Mouse (Mus musculus) hindbrain, embryonic 14.5 days (tissue): ENCODE results near the gene Adgra1. TPM values are rescaled to one million over a fixed set of nuclear protein-coding genes. Genes with fewer than 3 reads are reported as not detected.

Experiments
- ATAC-seq: fragments of 200-750 bp; cut with Nextera tagmentation; 2 replicates; pipeline ENCODE4 v1.8.0; 2017; ENCODE audit warnings: moderate number of reproducible peaks, mild to moderate bottlenecking, moderate TSS enrichment, moderate library complexity; ENCODE audit not compliant: low FRiP score
- DNase-seq: peaks from one replicate; pipeline ENCODE4 v3.0.0-alpha.2; 2015; ENCODE audit warnings: low spot score
- H3K27ac ChIP-seq: fragments of 300-500 bp; sonication (generic); 2 replicates; pipeline ENCODE4 v1.5.1; 2014; ENCODE audit warnings: mild to moderate bottlenecking, moderate library complexity
- H3K27me3 ChIP-seq: fragments of 300-500 bp; sonication (generic); 2 replicates; pipeline ENCODE4 v1.6.1; 2014; ENCODE audit warnings: mild to moderate bottlenecking, low read length, mixed read lengths; ENCODE audit not compliant: control insufficient read depth, insufficient read depth
- H3K36me3 ChIP-seq: fragments of 300-500 bp; sonication (generic); replicated peaks from 2 replicates; pipeline ENCODE4 v1.6.1; 2014; ENCODE audit not compliant: control insufficient read depth, insufficient read depth
- H3K4me1 ChIP-seq: fragments of 300-500 bp; sonication (generic); replicated peaks from 2 replicates; pipeline ENCODE4 v1.6.1; 2014; ENCODE audit warnings: antibody characterized with exemption, low read length, mixed read lengths; ENCODE audit not compliant: control insufficient read depth, insufficient read depth
- H3K4me2 ChIP-seq: fragments of 300-500 bp; sonication (generic); replicated peaks from 2 replicates; pipeline ENCODE4 v1.6.1; 2014; ENCODE audit warnings: mild to moderate bottlenecking, moderate library complexity
- H3K4me3 ChIP-seq: fragments of 300-500 bp; sonication (generic); replicated peaks from 2 replicates; pipeline ENCODE4 v1.5.1; 2014; ENCODE audit warnings: mild to moderate bottlenecking, low read length
- H3K9ac ChIP-seq: fragments of 300-500 bp; sonication (generic); 2 replicates; pipeline ENCODE4 v1.6.1; 2014
- H3K9me3 ChIP-seq: fragments of 300-500 bp; sonication (generic); 2 replicates; pipeline ENCODE4 v1.6.1; 2016; ENCODE audit warnings: low read length; ENCODE audit not compliant: control insufficient read depth
- WGBS: fragments of 180-500 bp; shearing (Covaris S2); extraction: QIAGEN DNeasy Blood & Tissue Kit; methylation state at CpG from one replicate; pipeline ENCODE4 v1.1.7; 2014; 5-methylcytosine and 5-hydroxymethylcytosine counted together
- polyA plus RNA-seq: library from polyadenylated mRNA; unstranded; fragments of >200 nt; fragmentation: Nextera tagmentation; extraction: Ambion mirVana; gene quantifications from 2 replicates; pipeline ENCODE4 v1.2.1, GENCODE M21; 2014

Adgra1 gene
- polyA plus RNA-seq, 1 experiment from 2014 or later = 18.6 TPM

GRCm38 (mm10) chr7:139910204-139910835, 76.3 kb downstream of the Adgra1 start:
- H3K4me2 ChIP-seq = no peak overlapping the region
- no peaks in the 10 kb centered on the region for H3K36me3 ChIP-seq
- H3K9me3 ChIP-seq = no peaks in the 10 kb centered on the region
- no peak overlapping the region for H3K27ac ChIP-seq
- H3K27me3 ChIP-seq = peaks cover 15% of the 10 kb centered on the region
- ATAC-seq = no peak
- whole genome bisulfite sequencing = 48% methylated on average over 11 of the region's 11 CpGs
- peaks cover 12% of the 10 kb centered on the region for H3K4me1 ChIP-seq
- 0 out of 2 replicates have a peak overlapping the region, but pooled peaks have one; percentile 4 for H3K9ac ChIP-seq
- H3K4me3 ChIP-seq = no peak overlapping the region
- DNase-seq = no peak

DNA sequence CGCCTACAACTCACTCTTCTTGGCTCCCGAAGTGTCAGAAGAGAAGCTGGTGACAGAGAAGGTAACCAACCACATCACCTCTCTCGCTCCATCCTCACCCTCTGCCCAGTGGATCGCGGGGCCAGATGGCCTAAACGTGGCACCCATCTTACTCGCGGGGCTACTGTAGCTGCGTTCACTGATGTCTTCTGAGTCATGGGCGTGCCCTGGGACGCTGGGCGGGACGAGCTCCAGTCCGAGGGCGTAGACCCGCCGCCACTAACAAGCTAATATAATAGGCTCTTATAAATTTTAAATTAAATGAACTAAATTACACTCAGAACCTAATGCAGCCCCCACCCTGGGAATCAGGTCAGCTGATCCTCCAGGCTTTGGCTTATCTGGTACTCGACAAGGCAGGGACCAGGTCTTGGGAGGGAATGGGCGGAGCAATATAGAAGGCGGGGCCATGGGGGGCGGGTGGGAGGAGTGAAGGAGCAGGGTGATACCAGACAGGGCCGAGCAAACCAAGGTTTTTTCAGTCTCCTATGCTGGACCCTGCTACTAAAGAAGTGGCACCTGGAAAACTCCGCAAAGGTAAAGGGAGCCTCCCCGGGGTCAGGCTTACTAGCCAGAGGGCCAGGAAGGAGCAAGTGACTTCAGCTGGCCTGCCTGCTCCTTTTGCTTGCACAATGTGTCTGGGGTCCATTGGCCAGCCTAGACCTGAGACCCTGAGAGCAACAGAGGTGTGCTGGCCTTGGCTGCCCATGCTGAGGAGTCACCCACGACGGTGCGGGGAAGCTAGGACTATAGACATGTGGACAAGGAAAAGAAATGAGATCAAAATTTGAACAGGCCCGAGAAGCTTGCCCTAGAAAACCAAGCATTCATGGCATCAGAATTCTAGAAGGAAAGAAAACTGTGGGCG, 80.4 kb downstream of the Adgra1 start:
- Histone ChIP-seq H3K27ac (no peak overlapping the region), H3K4me2 (peak overlapping the region; percentile 42), H3K36me3 (no peaks in the 10 kb centered on the region), H3K4me3 (peak overlapping the region; percentile 18), H3K9ac (no peak overlapping the region), H3K4me1 (peaks cover 6% of the 10 kb centered on the region), H3K9me3 (no peaks in the 10 kb centered on the region), H3K27me3 (peaks cover 20% of the 10 kb centered on the region)
- 11% methylated on average over 29 of the region's 29 CpGs for whole genome bisulfite sequencing
- DNase-seq = no peak
- peak; percentile 55 for ATAC-seq

DNA sequence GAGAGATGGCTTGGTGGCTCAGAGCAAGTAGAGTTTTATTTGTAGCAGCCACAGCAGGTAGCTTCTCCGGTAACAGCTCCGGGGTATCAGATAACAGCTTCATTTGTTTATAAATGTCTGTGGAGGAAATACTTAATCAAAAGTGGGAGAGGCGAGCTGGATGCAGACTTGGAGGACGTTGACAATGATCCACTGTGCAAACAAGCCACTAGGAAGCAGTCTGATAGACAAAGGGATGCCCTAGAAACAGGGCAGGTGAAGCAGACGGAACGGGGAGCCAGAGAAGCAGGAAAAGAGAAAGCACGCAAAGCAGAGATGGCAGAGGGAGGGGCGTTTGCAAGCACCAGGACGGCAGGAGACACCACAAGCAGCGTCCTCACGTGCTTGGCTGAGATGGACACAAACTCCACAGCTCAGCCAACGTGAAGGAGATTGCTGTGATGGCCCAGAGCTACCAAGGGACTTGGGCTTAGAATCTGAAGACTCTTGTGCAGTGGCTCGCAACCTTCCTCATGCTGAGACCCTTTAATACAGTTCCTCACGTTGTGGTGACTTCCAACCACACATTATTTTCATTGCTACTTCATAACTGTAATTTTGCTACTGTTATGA, 81.8 kb downstream of the Adgra1 start:
- H3K4me1 ChIP-seq = no peaks in the 10 kb centered on the region
- WGBS = 6% methylated on average over 14 of the region's 14 CpGs
- H3K4me2 ChIP-seq = no peak overlapping the region; the same call in 1 of the 2 replicates
- no peaks in the 10 kb centered on the region for H3K36me3 ChIP-seq
- ATAC-seq (no peak), DNase-seq (peak; percentile 34)
- no peak overlapping the region for H3K27ac ChIP-seq
- H3K4me3 ChIP-seq = no peak overlapping the region
- peaks cover 20% of the 10 kb centered on the region for H3K27me3 ChIP-seq
- no peak overlapping the region for H3K9ac ChIP-seq
- no peaks in the 10 kb centered on the region for H3K9me3 ChIP-seq

GRCm38 (mm10) chr7:139916345-139916744, 82.4 kb downstream of the Adgra1 start:
- Histone ChIP-seq H3K4me3 (no peak overlapping the region), H3K9ac (no peak overlapping the region), H3K4me2 (no peak overlapping the region), H3K27me3 (peaks cover 20% of the 10 kb centered on the region), H3K9me3 (no peaks in the 10 kb centered on the region), H3K4me1 (no peaks in the 10 kb centered on the region), H3K36me3 (no peaks in the 10 kb centered on the region), H3K27ac (no peak overlapping the region)
- DNase-seq (peak; percentile 49), ATAC-seq (no peak)
- WGBS = 3% methylated on average over 1 of the region's 1 CpGs

GRCm38 (mm10) chr7:139918262-139918661, 84.3 kb downstream of the Adgra1 start:
- Histone ChIP-seq H3K4me3 (no peak overlapping the region), H3K4me1 (no peaks in the 10 kb centered on the region), H3K9me3 (no peaks in the 10 kb centered on the region), H3K9ac (no peak overlapping the region), H3K27ac (no peak overlapping the region), H3K4me2 (no peak overlapping the region), H3K27me3 (peaks cover 20% of the 10 kb centered on the region), H3K36me3 (no peaks in the 10 kb centered on the region)
- DNase-seq = no peak
- ATAC-seq = no peak
- WGBS = 80% methylated on average over 4 of the region's 4 CpGs

Other genes with a start within 250 kb of the Adgra1 start
- 3.0 and 3.1 TPM in 2 replicates for gene Cfap46, start 150.4 kb upstream of the Adgra1 start, polyA plus RNA-seq
- 25.6 and 29.1 TPM in 2 replicates for gene Kndc1, start 60.5 kb downstream of the Adgra1 start, polyA plus RNA-seq
- not detected in 2 replicates for gene Utf1, start 109.6 kb downstream of the Adgra1 start, polyA plus RNA-seq
- gene 6430531B16Rik, start 144.6 kb downstream of the Adgra1 start, polyA plus RNA-seq = 0.72 and 1.0 TPM in 2 replicates
- gene Adam8, start 158.4 kb downstream of the Adgra1 start, polyA plus RNA-seq = 2.7 and 2.9 TPM in 2 replicates
- gene Zfp511, start 202.2 kb downstream of the Adgra1 start, polyA plus RNA-seq = 52.3 and 53.2 TPM in 2 replicates
- 57.8 and 58.7 TPM in 2 replicates for gene Tubgcp2, start 202.5 kb downstream of the Adgra1 start, polyA plus RNA-seq
- gene Msx3, start 214.9 kb downstream of the Adgra1 start, polyA plus RNA-seq = 8.1 and 9.0 TPM in 2 replicates
- 257 and 303 TPM in 2 replicates for gene Caly, start 248.4 kb downstream of the Adgra1 start, polyA plus RNA-seq